21 mouse cellular contexts compared by ENCODE assay signal in genomic region chr13:18323980-18324678, GRCm38 (mm10).
DNase-seq lines count a peak whose midpoint lies in the region; ATAC-seq and TF ChIP-seq lines count a peak whose summit lies in the region.
"Had no signal": no experiment of that assay in that cellular context is flagged by ENCODE, and none has a peak within 500 bp of the region (broad histone marks: within the 10 kb centered on the region; RNA-seq: fewer than 3 reads in every experiment).

No protein-coding gene starts in this region.

- H3K9ac ChIP-seq in embryonic facial prominence, embryonic 11.5 days (replicated peaks; ENCODE audit: low read length), result no peak overlapping the region
- no peak overlapping the region for H3K9ac ChIP-seq in hindbrain, embryonic 12.5 days
- no peak overlapping the region for H3K9ac ChIP-seq in midbrain, embryonic 13.5 days (replicated peaks)
- H3K9ac ChIP-seq: embryonic facial prominence, embryonic 12.5 days; kidney, embryonic 15.5 days; limb, embryonic 12.5 days; liver, embryonic 12.5 days; lung, embryonic 14.5 days had no signal

- H3K27me3 ChIP-seq in embryonic facial prominence, embryonic 11.5 days (ENCODE audit: control insufficient read depth, insufficient read depth, low read length), result no peaks in the 10 kb centered on the region
- no peaks in the 10 kb centered on the region for H3K27me3 ChIP-seq in embryonic facial prominence, embryonic 10.5 days (replicated peaks; ENCODE audit: low read depth, poor library complexity, severe bottlenecking)
- H3K27me3 ChIP-seq in hindbrain, embryonic 12.5 days, result no peaks in the 10 kb centered on the region
- H3K27me3 ChIP-seq in midbrain, embryonic 13.5 days, result no peaks in the 10 kb centered on the region
- H3K27me3 ChIP-seq: embryonic facial prominence, embryonic 12.5 days; kidney, embryonic 15.5 days; limb, embryonic 12.5 days; liver, embryonic 12.5 days had no signal

- no peaks in the 10 kb centered on the region for H3K4me1 ChIP-seq in embryonic facial prominence, embryonic 11.5 days (ENCODE audit: control insufficient read depth, insufficient read depth, low read length)
- H3K4me1 ChIP-seq in embryonic facial prominence, embryonic 10.5 days, result no peaks in the 10 kb centered on the region
- H3K4me1 ChIP-seq in hindbrain, embryonic 12.5 days, result peaks cover 5% of the 10 kb centered on the region; the same call in 1 of the 2 replicates
- H3K4me1 ChIP-seq in midbrain, embryonic 13.5 days (replicated peaks), result peaks cover 21% of the 10 kb centered on the region
- H3K4me1 ChIP-seq: embryonic facial prominence, embryonic 12.5 days; kidney, embryonic 15.5 days; limb, embryonic 12.5 days; liver, embryonic 12.5 days had no signal

- DNase-seq in embryonic facial prominence, embryonic 11.5 days (ENCODE audit: low spot score), result no peak
- no peak for DNase-seq in embryonic facial prominence, embryonic 10.5 days (ENCODE audit: low spot score)
- DNase-seq in brain, embryonic 14.5 days (ENCODE audit: low read depth), result peak; percentile 74
- DNase-seq in spleen, postnatal 10 days (ENCODE audit: low spot score in 2 of 2), result no peak
- no peak for DNase-seq in kidney, adult 18-20 months
- no peak for DNase-seq in cerebellum, adult 11-12 months
- DNase-seq: adrenal gland, adult 2 months; cerebellum, adult 9-10 months; heart, postnatal 10 days; kidney, postnatal 4 days; right cerebral cortex, postnatal 25 days; thymus, adult 2 months had no signal

- H3K36me3 ChIP-seq in embryonic facial prominence, embryonic 11.5 days (replicated peaks; ENCODE audit: control insufficient read depth, insufficient read depth, low read depth, low read length), result no peaks in the 10 kb centered on the region
- H3K36me3 ChIP-seq in embryonic facial prominence, embryonic 10.5 days (replicated peaks), result no peaks in the 10 kb centered on the region
- H3K36me3 ChIP-seq in hindbrain, embryonic 12.5 days, result no peaks in the 10 kb centered on the region
- H3K36me3 ChIP-seq in midbrain, embryonic 13.5 days, result no peaks in the 10 kb centered on the region
- H3K36me3 ChIP-seq: embryonic facial prominence, embryonic 12.5 days; kidney, embryonic 15.5 days; limb, embryonic 12.5 days; liver, embryonic 12.5 days had no signal

- TF ChIP-seq POLR2A in brain, embryonic 14.5 days (IDR thresholded peaks at IDR 0.05; ENCODE audit: borderline replicate concordance, extremely low read depth, insufficient read depth, insufficient read length, poor library complexity, severe bottlenecking), result no peak

- H3K9me3 ChIP-seq in embryonic facial prominence, embryonic 11.5 days (replicated peaks; ENCODE audit: control insufficient read depth, low read length), result no peaks in the 10 kb centered on the region
- no peaks in the 10 kb centered on the region for H3K9me3 ChIP-seq in embryonic facial prominence, embryonic 10.5 days
- no peaks in the 10 kb centered on the region for H3K9me3 ChIP-seq in hindbrain, embryonic 12.5 days (replicated peaks)
- H3K9me3 ChIP-seq in midbrain, embryonic 13.5 days, result no peaks in the 10 kb centered on the region
- H3K9me3 ChIP-seq: embryonic facial prominence, embryonic 12.5 days; kidney, embryonic 15.5 days; limb, embryonic 12.5 days; liver, embryonic 12.5 days had no signal

- no peak overlapping the region for H3K4me3 ChIP-seq in embryonic facial prominence, embryonic 11.5 days (ENCODE audit: low read depth, low read length)
- no peak overlapping the region for H3K4me3 ChIP-seq in embryonic facial prominence, embryonic 10.5 days
- H3K4me3 ChIP-seq in hindbrain, embryonic 12.5 days, result no peak overlapping the region
- no peak overlapping the region for H3K4me3 ChIP-seq in midbrain, embryonic 13.5 days (replicated peaks)
- H3K4me3 ChIP-seq: embryonic facial prominence, embryonic 12.5 days; erythroblast, embryonic 14.5 days; kidney, embryonic 15.5 days; limb, embryonic 12.5 days; liver, embryonic 12.5 days had no signal

- no peak overlapping the region for H3K27ac ChIP-seq in embryonic facial prominence, embryonic 11.5 days (replicated peaks; ENCODE audit: low read depth, low read length)
- no peak overlapping the region for H3K27ac ChIP-seq in embryonic facial prominence, embryonic 10.5 days (replicated peaks)
- H3K27ac ChIP-seq in hindbrain, embryonic 12.5 days, result peak overlapping the region; percentile 67; the same call in 1 of the 2 replicates
- peak overlapping the region; percentile 75 for H3K27ac ChIP-seq in midbrain, embryonic 13.5 days
- H3K27ac ChIP-seq: embryonic facial prominence, embryonic 12.5 days; kidney, embryonic 15.5 days; limb, embryonic 12.5 days; liver, embryonic 12.5 days had no signal

- H3K4me2 ChIP-seq in embryonic facial prominence, embryonic 11.5 days (ENCODE audit: low read depth, low read length), result no peak overlapping the region
- H3K4me2 ChIP-seq in hindbrain, embryonic 12.5 days (replicated peaks), result no peak overlapping the region
- H3K4me2 ChIP-seq in midbrain, embryonic 13.5 days (replicated peaks), result no peak overlapping the region
- H3K4me2 ChIP-seq: embryonic facial prominence, embryonic 12.5 days; heart, embryonic 11.5 days; kidney, embryonic 15.5 days; limb, embryonic 12.5 days; liver, embryonic 12.5 days; lung, embryonic 14.5 days had no signal

- 58% methylated on average over 6 of the region's 6 CpGs for WGBS in embryonic facial prominence, embryonic 11.5 days
- 63% methylated on average over 6 of the region's 6 CpGs for WGBS in embryonic facial prominence, embryonic 10.5 days
- 42% methylated on average over 6 of the region's 6 CpGs for WGBS in hindbrain, embryonic 12.5 days
- WGBS in midbrain, embryonic 13.5 days, result 27% methylated on average over 6 of the region's 6 CpGs

- ATAC-seq in embryonic facial prominence, embryonic 11.5 days (replicated peaks; ENCODE audit: insufficient number of reproducible peaks, low FRiP score, low TSS enrichment, low read depth), result peak; percentile 48; the same call in 1 of the 2 replicates
- ATAC-seq in hindbrain, embryonic 12.5 days (ENCODE audit: low FRiP score), result peak; percentile 44; the same call in 1 of the 2 replicates
- peak; percentile 78 for ATAC-seq in midbrain, embryonic 13.5 days
- ATAC-seq: liver, embryonic 12.5 days had no signal

- no peak for TF ChIP-seq CTCF in brain, embryonic 14.5 days (IDR thresholded peaks at IDR 0.05; ENCODE audit: borderline replicate concordance, extremely low read depth, insufficient read depth, insufficient read length)

Comparison
In these comparisons a context has a peak if more than half of its experiments do, and no peak if none do; other contexts are left out.
1. H3K27ac ChIP-seq: peak in hindbrain, embryonic 12.5 days (single experiment) and midbrain, embryonic 13.5 days (single experiment); none in embryonic facial prominence, embryonic 11.5 days (single experiment) and embryonic facial prominence, embryonic 10.5 days (single experiment).
2. Peak in every context shown above with its lines, with median percentiles within 50 percentile points of each other: ATAC-seq.